Mouse (Mus musculus) MEL (cell line): ENCODE data around the gene 4930402F06Rik. TPM values are rescaled to one million over a fixed set of nuclear protein-coding genes. Genes with fewer than 3 reads are reported as not detected.

ENCODE experiments used
- DNase-seq: peaks from one replicate; pipeline ENCODE4 v3.0.0; 2011; ENCODE audit warnings: low read depth, low spot score
- H3K27ac ChIP-seq: 2 replicates; pipeline ENCODE4 v1.5.1; 2012; ENCODE audit warnings: low read depth, mild to moderate bottlenecking, control low read depth, low read length, moderate library complexity; ENCODE audit not compliant: control insufficient read depth
- H3K27me3 ChIP-seq, 2 experiments: fragments of 150-350 bp in 1 of 2; sonication (generic) in 1 of 2; 2 replicates each; pipeline ENCODE4 v1.6.1; 2012; ENCODE audit warnings: low read length in 2 of 2, mild to moderate bottlenecking in 2 of 2, improper control_type of control experiment in 1 of 2, moderate library complexity in 1 of 2; ENCODE audit not compliant: insufficient read depth in 2 of 2, control insufficient read depth in 1 of 2
- H3K36me3 ChIP-seq, 2 experiments: 2 replicates each; pipeline ENCODE4 v1.6.1; 2012 to 2014; ENCODE audit warnings: low read length in 2 of 2, improper control_type of control experiment in 1 of 2, inconsistent platforms in 1 of 2, mild to moderate bottlenecking in 1 of 2; ENCODE audit not compliant: insufficient read depth in 2 of 2, control insufficient read depth in 1 of 2
- H3K4me1 ChIP-seq, 2 experiments: fragments of 150-350 bp in 1 of 2; sonication (generic) in 1 of 2; 2 replicates each; pipeline ENCODE4 v1.6.1; 2012; ENCODE audit warnings: low read length in 2 of 2, improper control_type of control experiment in 1 of 2, mild to moderate bottlenecking in 1 of 2; ENCODE audit not compliant: insufficient read depth in 2 of 2, control insufficient read depth in 1 of 2
- H3K4me3 ChIP-seq, 2 experiments: fragments of 150-350 bp in 1 of 2; sonication (generic) in 1 of 2; 2 replicates each; pipeline ENCODE4 v1.5.1; 2012; ENCODE audit warnings: low read depth in 2 of 2, low read length in 2 of 2, mild to moderate bottlenecking in 2 of 2, moderate library complexity in 2 of 2, control low read depth in 1 of 2, improper control_type of control experiment in 1 of 2; ENCODE audit not compliant: control insufficient read depth in 1 of 2, insufficient read depth in 1 of 2
- H3K79me2 ChIP-seq: 2 replicates; pipeline ENCODE4 v1.6.1; 2012; ENCODE audit warnings: mild to moderate bottlenecking, low read length, moderate library complexity; ENCODE audit not compliant: control insufficient read depth, poor library complexity, insufficient read depth
- H3K9ac ChIP-seq: 2 replicates; pipeline ENCODE4 v1.6.1; 2012; ENCODE audit warnings: low read depth, mild to moderate bottlenecking, control low read depth, low read length, moderate library complexity; ENCODE audit not compliant: control insufficient read depth, poor library complexity, severe bottlenecking
- H3K9me3 ChIP-seq: fragments of 150-350 bp; sonication (generic); replicated peaks from 2 replicates; pipeline ENCODE4 v1.6.1; 2012; ENCODE audit warnings: mild to moderate bottlenecking, low read length, improper control_type of control experiment, moderate library complexity; ENCODE audit not compliant: insufficient read depth
- BHLHE40 ChIP-seq: IDR thresholded peaks from 2 replicates; pipeline ENCODE4 v1.6.1; 2012; ENCODE audit warnings: low read depth, mild to moderate bottlenecking, inconsistent platforms, low read length, improper control_type of control experiment, borderline replicate concordance
- CHD2 ChIP-seq: IDR thresholded peaks from 2 replicates; pipeline ENCODE4 v1.6.1; 2011; ENCODE audit warnings: low read length, improper control_type of control experiment
- CTCF ChIP-seq, 3 experiments: IDR thresholded peaks in 2 of 3; conservative IDR thresholded peaks in 1 of 3; 2 replicates each; pipeline ENCODE4 v1.5.1; 2011 to 2012; ENCODE audit warnings: low read length in 3 of 3, low read depth in 2 of 3, mild to moderate bottlenecking in 2 of 3, improper control_type of control experiment in 1 of 3, inconsistent platforms in 1 of 3, mixed read lengths in 1 of 3, moderate library complexity in 1 of 3; ENCODE audit not compliant: control insufficient read depth in 1 of 3, insufficient read depth in 1 of 3, poor library complexity in 1 of 3, severe bottlenecking in 1 of 3
- E2F4 ChIP-seq: IDR thresholded peaks from 2 replicates; pipeline ENCODE4 v1.6.1; 2011; ENCODE audit warnings: low read depth, low read length, improper control_type of control experiment, borderline replicate concordance
- ELF1 ChIP-seq: IDR thresholded peaks from 2 replicates; pipeline ENCODE4 v1.6.1; 2014; ENCODE audit warnings: low read depth, mild to moderate bottlenecking, inconsistent platforms, low read length, improper control_type of control experiment, moderate library complexity
- ETS1 ChIP-seq: IDR thresholded peaks from 2 replicates; pipeline ENCODE4 v1.6.1; 2012; ENCODE audit warnings: low read depth, mild to moderate bottlenecking, inconsistent platforms, low read length, improper control_type of control experiment, moderate library complexity
- GATA1 ChIP-seq: IDR thresholded peaks from 2 replicates; pipeline ENCODE4 v1.6.1; 2011; ENCODE audit warnings: low read depth, low read length, improper control_type of control experiment
- MAFK ChIP-seq: IDR thresholded peaks from 2 replicates; pipeline ENCODE4 v1.6.1; 2011; ENCODE audit warnings: low read depth, mild to moderate bottlenecking, low read length, improper control_type of control experiment, borderline replicate concordance
- MAX ChIP-seq: IDR thresholded peaks from 2 replicates; pipeline ENCODE4 v1.6.1; 2011; ENCODE audit warnings: low read length, improper control_type of control experiment
- MAZ ChIP-seq: IDR thresholded peaks from 2 replicates; pipeline ENCODE4 v1.6.1; 2012; ENCODE audit warnings: low read depth, mild to moderate bottlenecking, inconsistent platforms, low read length, improper control_type of control experiment
- MEF2A ChIP-seq: IDR thresholded peaks from 2 replicates; pipeline ENCODE4 v1.6.1; 2014; ENCODE audit warnings: low read depth, mild to moderate bottlenecking, inconsistent platforms, low read length, improper control_type of control experiment; ENCODE audit not compliant: poor library complexity, insufficient replicate concordance, severe bottlenecking; ENCODE audit errors: extremely low read depth
- MYB ChIP-seq: IDR thresholded peaks from 2 replicates; pipeline ENCODE4 v1.6.1; 2011; ENCODE audit warnings: mild to moderate bottlenecking, low read depth, low read length, improper control_type of control experiment
- NRF1 ChIP-seq: IDR thresholded peaks from 2 replicates; pipeline ENCODE4 v1.6.1; 2014; ENCODE audit warnings: low read depth, mild to moderate bottlenecking, inconsistent platforms, low read length, improper control_type of control experiment, moderate library complexity; ENCODE audit not compliant: poor library complexity, insufficient read depth, severe bottlenecking
- POLR2A ChIP-seq, 2 experiments: IDR thresholded peaks; 2 replicates each; pipeline ENCODE4 v1.6.1; 2011 to 2012; ENCODE audit warnings: low read length in 2 of 2, mild to moderate bottlenecking in 2 of 2, control low read depth in 1 of 2, improper control_type of control experiment in 1 of 2, low read depth in 1 of 2, moderate library complexity in 1 of 2; ENCODE audit not compliant: control insufficient read depth in 1 of 2, insufficient read depth in 1 of 2, poor library complexity in 1 of 2
- POLR2AphosphoS5 ChIP-seq: IDR thresholded peaks from 2 replicates; pipeline ENCODE4 v1.6.1; 2012; ENCODE audit warnings: low read depth, borderline replicate concordance, mild to moderate bottlenecking, inconsistent platforms, low read length, moderate library complexity, mixed read lengths
- RAD21 ChIP-seq: IDR thresholded peaks from 2 replicates; pipeline ENCODE4 v1.6.1; 2011; ENCODE audit warnings: mild to moderate bottlenecking, low read depth, low read length, improper control_type of control experiment
- RCOR1 ChIP-seq: IDR thresholded peaks from 2 replicates; pipeline ENCODE4 v1.6.1; 2012; ENCODE audit warnings: low read depth, mild to moderate bottlenecking, inconsistent platforms, low read length, improper control_type of control experiment
- TBP ChIP-seq: IDR thresholded peaks from 2 replicates; pipeline ENCODE4 v1.8.0; 2011; ENCODE audit warnings: low read depth, low read length, improper control_type of control experiment
- UBTF ChIP-seq: IDR thresholded peaks from 2 replicates; pipeline ENCODE4 v1.6.1; 2012; ENCODE audit warnings: low read depth, mild to moderate bottlenecking, inconsistent platforms, low read length, improper control_type of control experiment, moderate library complexity, borderline replicate concordance; ENCODE audit not compliant: insufficient read depth
- USF2 ChIP-seq, 2 experiments: IDR thresholded peaks; 2 replicates each; pipeline ENCODE4 v1.6.1; 2011 to 2012; ENCODE audit warnings: improper control_type of control experiment in 2 of 2, low read length in 2 of 2, borderline replicate concordance in 1 of 2, inconsistent platforms in 1 of 2, low read depth in 1 of 2, mild to moderate bottlenecking in 1 of 2; ENCODE audit not compliant: insufficient read depth in 1 of 2
- ZKSCAN1 ChIP-seq: IDR thresholded peaks from 2 replicates; pipeline ENCODE4 v1.6.1; 2012; ENCODE audit warnings: low read depth, mild to moderate bottlenecking, inconsistent platforms, low read length, improper control_type of control experiment, moderate library complexity
- polyA plus RNA-seq, 2 experiments: library from polyadenylated mRNA; stranded (reverse) in 1 of 2; unstranded in 1 of 2; fragments of >175 nt in 1 of 2; fragments of >200 nt in 1 of 2; gene quantifications; 2 replicates each; pipeline versions ENCODE4 v1.2.1 to v1.2.4; 2012; ENCODE audit warnings: low replicate concordance in 2 of 2, low read depth in 1 of 2; ENCODE audit not compliant: insufficient read length in 2 of 2, insufficient read depth in 1 of 2, missing spikeins in 1 of 2
- total RNA-seq: library from RNA; depleted of rRNA; stranded (reverse); fragments of 300-350 nt; gene quantifications from 2 replicates; pipeline ENCODE4 v1.2.3, GENCODE M21; 2012

Gene 4930402F06Rik
- total and polyA plus RNA-seq, 3 experiments: not detected

DNA sequence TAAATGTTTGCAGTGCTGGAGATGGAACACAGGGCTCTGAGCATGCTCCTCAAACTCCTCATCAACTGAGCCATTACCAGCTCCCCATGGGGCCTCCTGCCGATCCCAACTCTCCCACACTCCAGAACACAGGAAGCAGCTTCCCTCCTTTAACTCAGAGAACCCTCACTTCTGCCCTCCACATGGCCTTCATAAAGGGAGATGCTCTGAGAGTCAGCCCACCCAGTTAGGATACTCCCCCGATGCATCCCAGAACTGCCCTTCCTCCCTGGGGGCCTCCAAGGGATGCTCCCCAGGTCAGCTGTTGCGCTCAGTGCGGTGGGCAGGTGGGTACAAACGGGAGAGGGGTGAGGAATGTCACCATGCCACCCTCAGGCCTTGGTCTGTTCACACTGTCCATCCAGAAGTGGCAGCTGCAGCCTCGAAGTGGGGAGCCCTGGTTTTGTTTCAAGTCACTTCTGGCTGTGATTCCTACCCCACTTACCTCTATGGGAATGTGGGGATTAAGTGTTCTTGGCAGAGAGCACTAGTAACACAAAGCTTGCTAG lies 37.7 kb upstream of the 4930402F06Rik start:
- H3K27me3 ChIP-seq: no peaks in the 10 kb centered on the region
- H3K4me1 ChIP-seq: no peaks in the 10 kb centered on the region
- H3K9me3 ChIP-seq: no peaks in the 10 kb centered on the region
- TF ChIP-seq BHLHE40 (no peak), GATA1 (no peak), CTCF (IDR thresholded peaks at IDR 0.05 in 2 of 3, conservative IDR thresholded peaks at IDR 0.05 in 1 of 3; ENCODE audit: control insufficient read depth in 1 of 3, insufficient read depth in 1 of 3, low read depth in 2 of 3, low read length in 3 of 3, poor library complexity in 1 of 3, severe bottlenecking in 1 of 3) (no peak), ZKSCAN1 (no peak), CHD2 (no peak), USF2 (IDR thresholded peaks at IDR 0.05; ENCODE audit: borderline replicate concordance in 1 of 2, insufficient read depth in 1 of 2, low read depth in 1 of 2, low read length in 2 of 2) (no peak), RCOR1 (no peak)
- no peaks in the 10 kb centered on the region for H3K79me2 ChIP-seq
- H3K9ac ChIP-seq: no peak overlapping the region
- H3K4me3 ChIP-seq: no peak overlapping the region
- H3K27ac ChIP-seq: no peak overlapping the region
- DNase-seq: no peak
- no peaks in the 10 kb centered on the region for H3K36me3 ChIP-seq

DNA sequence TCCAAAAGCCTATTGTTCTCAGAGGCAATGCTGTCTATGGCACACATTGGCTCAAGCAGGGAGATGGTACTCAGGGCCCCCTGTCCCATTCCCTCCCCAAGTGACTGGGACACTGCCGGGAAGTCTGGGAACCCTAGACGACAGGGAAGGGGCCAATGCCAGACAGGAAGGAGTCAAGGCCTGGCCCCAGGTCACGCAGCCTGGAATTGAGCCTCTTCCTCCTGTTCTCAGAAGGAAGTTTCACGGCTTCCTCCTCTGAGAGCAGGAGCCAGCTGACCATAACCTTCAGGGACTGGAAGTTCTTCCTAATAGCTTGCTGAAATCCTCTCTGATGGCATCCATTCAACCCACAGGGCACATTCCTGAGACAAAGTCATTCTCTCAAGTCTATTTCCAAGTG lies 36.5 kb upstream of the 4930402F06Rik start:
- Histone ChIP-seq H3K27me3 (no peaks in the 10 kb centered on the region), H3K27ac (no peak overlapping the region), H3K4me3 (no peak overlapping the region), H3K36me3 (no peaks in the 10 kb centered on the region), H3K79me2 (no peaks in the 10 kb centered on the region), H3K9ac (no peak overlapping the region), H3K9me3 (no peaks in the 10 kb centered on the region), H3K4me1 (no peaks in the 10 kb centered on the region)
- DNase-seq: no peak
- TF ChIP-seq ZKSCAN1: no peak
- no peak for TF ChIP-seq ELF1
- no peak for TF ChIP-seq TBP
- TF ChIP-seq, all 39 proteins: peak for 0

DNA sequence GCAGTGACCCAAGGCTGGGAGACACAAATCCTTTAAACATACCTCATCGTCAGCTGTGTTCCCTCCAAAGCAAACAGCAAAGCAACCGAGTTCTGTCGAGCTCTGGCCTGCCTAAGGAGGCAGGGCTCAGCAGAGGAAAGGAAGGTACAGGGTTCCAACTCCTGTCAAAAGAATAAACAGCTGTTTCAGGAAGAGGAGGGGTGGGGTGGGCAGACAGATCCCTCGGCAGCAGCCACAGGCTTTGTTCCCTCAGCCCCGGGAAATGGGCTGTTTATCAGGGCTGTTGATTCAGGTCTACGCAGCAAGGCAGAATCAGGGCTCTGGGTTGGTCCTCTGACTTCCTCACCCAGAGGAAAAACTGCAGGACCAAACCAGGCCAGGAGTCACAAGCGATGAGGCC lies 35.5 kb upstream of the 4930402F06Rik start:
- no peak overlapping the region for H3K9ac ChIP-seq
- H3K27ac ChIP-seq: no peak overlapping the region
- no peaks in the 10 kb centered on the region for H3K36me3 ChIP-seq
- no peaks in the 10 kb centered on the region for H3K27me3 ChIP-seq
- no peaks in the 10 kb centered on the region for H3K79me2 ChIP-seq
- H3K4me3 ChIP-seq: no peak overlapping the region
- no peaks in the 10 kb centered on the region for H3K9me3 ChIP-seq
- TF ChIP-seq RCOR1 (no peak), ETS1 (no peak), POLR2AphosphoS5 (no peak), MAFK (no peak), RAD21 (no peak), MYB (no peak), MEF2A (no peak), MAZ (no peak), E2F4 (no peak), NRF1 (no peak), MAX (no peak), UBTF (no peak), POLR2A (IDR thresholded peaks at IDR 0.05; ENCODE audit: control insufficient read depth in 1 of 2, insufficient read depth in 1 of 2, low read depth in 1 of 2, low read length in 2 of 2, poor library complexity in 1 of 2) (no peak), USF2 (IDR thresholded peaks at IDR 0.05; ENCODE audit: borderline replicate concordance in 1 of 2, insufficient read depth in 1 of 2, low read depth in 1 of 2, low read length in 2 of 2) (no peak)
- H3K4me1 ChIP-seq: no peaks in the 10 kb centered on the region
- DNase-seq: no peak
